Mouse (Mus musculus) kidney, postnatal 14 days (tissue): ENCODE measurements at regions not wholly inside any gene's neighbourhood (a gene's known extent, or its start where the extent isn't known, plus 50 kb on each side); places are given as distances from the start of the nearest gene placed in this dataset.

Experiments
- DNase-seq: peaks from one replicate; pipeline ENCODE4 v3.0.0; 2022; ENCODE audit warnings: mixed read lengths

- DNase-seq, result no peak
Observed at GRCm38 (mm10) chr14:80657408-80657807, 673.5 kb downstream of the Olfm4 start.

GRCm38 (mm10) chr14:80682876-80683275 is 699.0 kb downstream of the Olfm4 start:
- DNase-seq, result no peak

DNA sequence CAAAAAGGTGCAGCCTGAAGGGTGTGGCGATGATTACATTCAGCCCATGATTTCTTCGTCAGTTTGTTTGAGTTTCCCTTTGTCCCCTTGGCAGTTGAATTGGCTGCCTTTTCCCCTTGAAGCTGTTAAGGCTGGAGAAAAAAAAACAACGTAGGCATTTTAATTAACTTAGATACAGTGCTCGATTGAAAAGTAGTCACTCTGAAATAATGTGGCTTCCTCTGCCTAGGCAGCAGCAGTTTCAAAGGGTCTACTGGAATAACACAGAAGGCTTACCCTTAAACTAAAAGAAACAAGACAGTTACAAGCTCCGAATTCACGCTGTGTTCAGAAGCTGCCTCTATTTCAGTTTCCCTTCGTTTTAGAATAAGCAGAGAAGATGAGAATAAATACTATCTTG is 699.4 kb downstream of the Olfm4 start:
- DNase-seq, result no peak

DNA sequence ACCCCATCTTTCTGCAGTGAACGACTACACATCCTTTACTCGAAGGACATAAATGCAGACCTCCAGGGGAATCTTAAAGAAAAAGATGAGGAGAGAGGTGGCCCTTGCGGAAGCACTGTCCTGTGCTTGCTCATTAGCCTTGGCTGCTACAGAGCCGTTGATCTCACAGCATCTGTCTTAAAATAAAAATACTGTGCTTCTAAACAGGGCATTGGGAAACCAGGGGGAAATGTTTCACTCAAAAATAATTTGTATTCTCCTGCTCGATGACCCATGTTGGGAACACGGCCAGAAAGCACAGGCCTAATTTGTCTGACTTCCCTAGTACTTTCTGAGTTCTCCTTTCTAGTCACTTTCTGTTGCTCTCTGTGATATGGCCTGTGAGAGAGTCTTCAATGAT is 699.8 kb downstream of the Olfm4 start:
- DNase-seq, result peak; percentile 1

- no peak for DNase-seq
Observed at GRCm38 (mm10) chr14:80690476-80690875, 706.6 kb downstream of the Olfm4 start.

GRCm38 (mm10) chr14:80722766-80723531 is 739.1 kb downstream of the Olfm4 start:
- no peak for DNase-seq

DNA sequence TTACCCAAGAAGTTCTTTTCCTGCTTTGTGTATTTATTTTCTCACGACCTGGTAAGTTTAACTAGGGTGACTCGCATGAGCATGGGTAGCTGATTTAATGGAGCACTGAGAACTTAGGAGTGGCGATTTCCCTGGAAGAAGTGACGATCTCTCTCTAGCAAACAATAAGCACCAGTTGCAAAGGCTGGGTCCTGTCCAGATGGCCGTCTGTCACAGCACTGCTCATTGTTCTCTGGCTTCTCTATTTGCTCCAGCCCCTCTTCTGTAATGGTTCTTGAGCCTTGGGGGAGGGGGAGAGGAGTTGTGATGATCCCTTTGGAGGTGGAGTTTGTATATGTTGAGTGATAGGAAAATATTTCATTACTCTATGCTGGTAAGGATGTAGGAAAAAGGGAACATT is 747.3 kb downstream of the Olfm4 start:
- DNase-seq, result no peak
